Mouse (Mus musculus) liver, embryonic 15.5 days (tissue): Measurements from ENCODE around the gene Agap1. TPM values are rescaled to one million over a fixed set of nuclear protein-coding genes. Genes with fewer than 3 reads are reported as not detected.

ENCODE experiments used
- ATAC-seq: fragments of 200-750 bp; cut with Nextera tagmentation; 2 replicates; pipeline ENCODE4 v1.8.0; 2017; ENCODE audit warnings: moderate number of reproducible peaks, mild to moderate bottlenecking, moderate library complexity; ENCODE audit not compliant: insufficient read depth
- H3K27ac ChIP-seq: fragments of 300-500 bp; sonication (generic); replicated peaks from 2 replicates; pipeline ENCODE4 v1.5.1; 2015; ENCODE audit warnings: mild to moderate bottlenecking, inconsistent platforms
- H3K27me3 ChIP-seq: fragments of 300-500 bp; sonication (generic); 2 replicates; pipeline ENCODE4 v1.6.1; 2015; ENCODE audit warnings: mild to moderate bottlenecking, inconsistent platforms
- H3K36me3 ChIP-seq: fragments of 300-500 bp; sonication (generic); replicated peaks from 2 replicates; pipeline ENCODE4 v1.6.1; 2015; ENCODE audit warnings: moderate library complexity, mild to moderate bottlenecking, inconsistent platforms
- H3K4me1 ChIP-seq: fragments of 300-500 bp; sonication (generic); replicated peaks from 2 replicates; pipeline ENCODE4 v1.6.1; 2015; ENCODE audit warnings: inconsistent platforms
- H3K4me2 ChIP-seq: fragments of 300-500 bp; sonication (generic); 2 replicates; pipeline ENCODE4 v1.6.1; 2015; ENCODE audit warnings: moderate library complexity, mild to moderate bottlenecking, inconsistent platforms
- H3K4me3 ChIP-seq: fragments of 300-500 bp; sonication (generic); replicated peaks from 2 replicates; pipeline ENCODE4 v1.5.1; 2015; ENCODE audit warnings: mild to moderate bottlenecking, inconsistent platforms
- H3K9ac ChIP-seq: fragments of 300-500 bp; sonication (generic); 2 replicates; pipeline ENCODE4 v1.6.1; 2015; ENCODE audit warnings: moderate library complexity, mild to moderate bottlenecking, inconsistent platforms
- H3K9me3 ChIP-seq: fragments of 300-500 bp; sonication (generic); replicated peaks from 2 replicates; pipeline ENCODE4 v1.6.1; 2016; ENCODE audit warnings: inconsistent platforms
- WGBS: fragments of 180-500 bp; shearing (Covaris S2); methylation state at CpG from one replicate; pipeline ENCODE4 v1.1.7; 2015; ENCODE audit warnings: mixed read lengths; ENCODE audit not compliant: insufficient replicate concordance; 5-methylcytosine and 5-hydroxymethylcytosine counted together
- polyA plus RNA-seq: library from polyadenylated mRNA; unstranded; fragments of >200 nt; fragmentation: Nextera tagmentation; extraction: Ambion mirVana; gene quantifications from 2 replicates; pipeline ENCODE4 v1.2.1, GENCODE M21; 2015

Gene Agap1
- polyA plus RNA-seq, 1 experiment from 2014 or later, result 1.3 TPM

DNA sequence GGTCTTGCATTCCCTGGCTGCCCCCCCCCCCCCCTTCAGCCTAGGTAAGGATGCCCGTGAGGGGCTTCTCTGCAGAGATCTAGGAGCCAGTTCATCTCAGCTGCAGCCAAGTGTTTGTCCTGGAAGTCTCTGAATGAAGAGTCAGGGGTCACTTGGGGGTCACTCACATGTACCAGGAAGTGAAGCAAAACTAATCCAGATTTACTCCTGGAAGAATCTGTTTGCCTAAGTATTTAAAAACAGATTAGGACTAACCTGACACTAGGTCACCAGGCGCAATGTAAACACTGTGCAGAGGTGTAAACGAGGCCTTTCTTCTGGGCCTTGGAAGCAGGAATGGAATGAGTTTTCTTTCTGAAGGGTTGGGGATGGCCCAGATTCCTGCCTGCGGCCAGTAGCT lies 431.1 kb downstream of the Agap1 start:
- H3K27me3 ChIP-seq, result no peaks in the 10 kb centered on the region

DNA sequence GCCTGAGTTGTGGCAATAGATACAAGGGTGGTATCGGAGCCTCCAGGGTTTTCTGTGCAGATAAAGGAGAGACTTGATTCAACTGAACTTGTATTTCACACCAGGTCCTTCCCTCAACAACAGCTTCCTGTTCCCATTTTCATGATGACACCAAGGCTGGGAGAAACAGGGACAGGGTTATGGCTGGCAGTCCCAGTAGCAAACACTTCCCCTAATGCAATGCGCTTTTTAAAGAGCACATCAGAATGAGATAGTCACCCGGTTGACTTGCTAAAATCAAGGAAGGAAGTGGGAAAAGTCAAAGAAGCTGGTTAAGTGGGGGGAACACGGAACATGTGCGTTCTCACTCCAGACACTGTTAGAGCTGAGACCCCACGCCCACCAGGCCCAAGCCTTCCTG lies 436.8 kb downstream of the Agap1 start:
- Histone ChIP-seq H3K27ac (no peak overlapping the region), H3K36me3 (no peaks in the 10 kb centered on the region), H3K9me3 (no peaks in the 10 kb centered on the region), H3K4me3 (no peak overlapping the region), H3K4me1 (no peaks in the 10 kb centered on the region), H3K4me2 (no peak overlapping the region), H3K9ac (no peak overlapping the region), H3K27me3 (no peaks in the 10 kb centered on the region)
- 30% methylated on average over 6 of the region's 6 CpGs for WGBS
- ATAC-seq, result no peak

More for the DNA sequence above, 431.1 kb downstream of the Agap1 start:
- no peaks in the 10 kb centered on the region for H3K9me3 ChIP-seq
- H3K4me2 ChIP-seq, result no peak overlapping the region
- no peak for ATAC-seq
- H3K27ac ChIP-seq, result no peak overlapping the region
- WGBS, result 55% methylated on average over 4 of the region's 4 CpGs
- H3K4me3 ChIP-seq, result no peak overlapping the region
- H3K4me1 ChIP-seq, result no peaks in the 10 kb centered on the region
- no peak overlapping the region for H3K9ac ChIP-seq
- H3K36me3 ChIP-seq, result no peaks in the 10 kb centered on the region

- Histone ChIP-seq H3K4me1 (no peaks in the 10 kb centered on the region), H3K4me3 (no peak overlapping the region), H3K9ac (no peak overlapping the region), H3K36me3 (no peaks in the 10 kb centered on the region), H3K4me2 (no peak overlapping the region), H3K27ac (no peak overlapping the region), H3K27me3 (no peaks in the 10 kb centered on the region), H3K9me3 (no peaks in the 10 kb centered on the region)
- 63% methylated on average over 7 of the region's 7 CpGs for WGBS
- no peak for ATAC-seq
Measured at GRCm38 (mm10) chr1:89892281-89892680, 437.7 kb downstream of the Agap1 start.

DNA sequence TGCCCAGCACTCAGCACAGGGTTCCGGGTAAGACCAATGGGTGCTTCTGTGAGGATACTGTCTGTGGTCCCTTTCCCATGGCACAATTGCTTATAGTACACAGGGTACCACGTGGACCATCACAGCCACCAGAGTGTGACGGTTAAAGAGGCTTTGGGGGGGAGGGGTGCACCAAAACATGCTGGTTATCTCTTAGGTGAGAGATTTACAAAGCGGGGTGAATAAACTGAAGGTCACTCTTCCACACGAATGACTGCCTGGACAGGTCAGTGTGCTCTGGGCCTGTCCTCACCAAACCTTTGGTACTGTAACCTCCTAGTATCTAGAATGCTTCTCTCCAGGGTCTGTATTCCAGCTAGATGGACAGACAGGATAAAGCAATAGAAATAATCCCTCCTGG lies 441.2 kb downstream of the Agap1 start:
- no peaks in the 10 kb centered on the region for H3K36me3 ChIP-seq
- H3K4me3 ChIP-seq, result no peak overlapping the region
- H3K4me1 ChIP-seq, result no peaks in the 10 kb centered on the region
- H3K9me3 ChIP-seq, result no peaks in the 10 kb centered on the region
- no peaks in the 10 kb centered on the region for H3K27me3 ChIP-seq
- H3K27ac ChIP-seq, result no peak overlapping the region
- H3K4me2 ChIP-seq, result no peak overlapping the region
- no peak overlapping the region for H3K9ac ChIP-seq
- WGBS, result 51% methylated on average over 5 of the region's 5 CpGs
- ATAC-seq, result no peak

- H3K9me3 ChIP-seq, result no peaks in the 10 kb centered on the region
- no peak overlapping the region for H3K9ac ChIP-seq
- 23% methylated on average over 2 of the region's 2 CpGs for WGBS
- ATAC-seq, result no peak
- no peak overlapping the region for H3K27ac ChIP-seq
- H3K27me3 ChIP-seq, result no peaks in the 10 kb centered on the region
- H3K36me3 ChIP-seq, result no peaks in the 10 kb centered on the region
- no peak overlapping the region for H3K4me3 ChIP-seq
- H3K4me2 ChIP-seq, result no peak overlapping the region
- no peaks in the 10 kb centered on the region for H3K4me1 ChIP-seq
Measured at GRCm38 (mm10) chr1:89899036-89899435, 444.4 kb downstream of the Agap1 start.

- WGBS, result 47% methylated on average over 11 of the region's 11 CpGs
- Histone ChIP-seq H3K4me1 (no peaks in the 10 kb centered on the region), H3K27me3 (no peaks in the 10 kb centered on the region), H3K4me2 (no peak overlapping the region), H3K4me3 (no peak overlapping the region), H3K36me3 (no peaks in the 10 kb centered on the region), H3K9me3 (no peaks in the 10 kb centered on the region), H3K27ac (no peak overlapping the region), H3K9ac (no peak overlapping the region)
- ATAC-seq, result no peak
Measured at GRCm38 (mm10) chr1:89899761-89900445, 445.3 kb downstream of the Agap1 start.

GRCm38 (mm10) chr1:89901381-89901780 lies 446.8 kb downstream of the Agap1 start:
- 48% methylated on average over 4 of the region's 4 CpGs for WGBS
- ATAC-seq, result no peak
- H3K27ac ChIP-seq, result no peak overlapping the region

GRCm38 (mm10) chr1:89902236-89902635 lies 447.6 kb downstream of the Agap1 start:
- no peaks in the 10 kb centered on the region for H3K27me3 ChIP-seq
- 41% methylated on average over 2 of the region's 2 CpGs for WGBS

More at GRCm38 (mm10) chr1:89901381-89901780, 446.8 kb downstream of the Agap1 start:
- no peaks in the 10 kb centered on the region for H3K36me3 ChIP-seq
- no peaks in the 10 kb centered on the region for H3K27me3 ChIP-seq
- no peak overlapping the region for H3K4me3 ChIP-seq
- H3K4me1 ChIP-seq, result no peaks in the 10 kb centered on the region
- no peak overlapping the region for H3K9ac ChIP-seq
- no peak overlapping the region for H3K4me2 ChIP-seq
- no peaks in the 10 kb centered on the region for H3K9me3 ChIP-seq

GRCm38 (mm10) chr1:89902641-89903040 lies 448.0 kb downstream of the Agap1 start:
- Histone ChIP-seq H3K27ac (no peak overlapping the region), H3K4me1 (no peaks in the 10 kb centered on the region), H3K27me3 (no peaks in the 10 kb centered on the region), H3K36me3 (no peaks in the 10 kb centered on the region), H3K9ac (no peak overlapping the region), H3K9me3 (no peaks in the 10 kb centered on the region), H3K4me3 (no peak overlapping the region), H3K4me2 (no peak overlapping the region)
- ATAC-seq, result no peak
- 37% methylated on average over 1 of the region's 1 CpGs for WGBS

More at GRCm38 (mm10) chr1:89902236-89902635, 447.6 kb downstream of the Agap1 start:
- no peaks in the 10 kb centered on the region for H3K36me3 ChIP-seq
- no peak overlapping the region for H3K4me2 ChIP-seq
- H3K4me3 ChIP-seq, result no peak overlapping the region
- H3K9ac ChIP-seq, result no peak overlapping the region
- H3K4me1 ChIP-seq, result no peaks in the 10 kb centered on the region
- no peak for ATAC-seq
- H3K9me3 ChIP-seq, result no peaks in the 10 kb centered on the region
- H3K27ac ChIP-seq, result no peak overlapping the region

- H3K9me3 ChIP-seq, result no peaks in the 10 kb centered on the region
- H3K36me3 ChIP-seq, result no peaks in the 10 kb centered on the region
- no peak overlapping the region for H3K4me3 ChIP-seq
- no peak for ATAC-seq
- H3K9ac ChIP-seq, result no peak overlapping the region
- H3K27me3 ChIP-seq, result no peaks in the 10 kb centered on the region
- H3K4me1 ChIP-seq, result no peaks in the 10 kb centered on the region
- H3K4me2 ChIP-seq, result no peak overlapping the region
- 72% methylated on average over 8 of the region's 8 CpGs for WGBS
- H3K27ac ChIP-seq, result no peak overlapping the region
Measured at GRCm38 (mm10) chr1:89909796-89910195, 455.2 kb downstream of the Agap1 start.

GRCm38 (mm10) chr1:89912392-89912791 lies 457.8 kb downstream of the Agap1 start:
- Histone ChIP-seq H3K27ac (no peak overlapping the region), H3K4me1 (no peaks in the 10 kb centered on the region), H3K9ac (no peak overlapping the region), H3K9me3 (no peaks in the 10 kb centered on the region), H3K4me2 (no peak overlapping the region), H3K36me3 (no peaks in the 10 kb centered on the region), H3K4me3 (no peak overlapping the region), H3K27me3 (no peaks in the 10 kb centered on the region)
- no peak for ATAC-seq
- 37% methylated on average over 5 of the region's 5 CpGs for WGBS

DNA sequence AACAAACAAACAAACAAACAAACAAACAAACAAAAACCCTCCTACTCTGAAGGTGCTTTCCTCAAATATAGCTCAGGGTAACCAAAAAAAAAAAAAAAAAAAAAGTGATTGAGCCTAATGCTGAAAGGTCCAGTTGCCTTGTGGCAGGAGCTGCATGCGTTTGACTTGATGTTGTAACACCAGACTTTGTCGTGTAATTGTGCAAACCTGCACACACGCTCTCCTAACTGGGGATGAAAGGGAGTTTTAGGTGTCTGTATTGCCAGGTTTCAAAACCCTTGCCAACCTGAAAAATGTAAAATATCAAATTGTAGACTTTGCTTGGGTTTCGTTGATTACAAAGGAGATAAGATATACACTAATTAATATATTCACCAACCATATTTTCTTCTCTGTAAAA lies 459.0 kb downstream of the Agap1 start:
- Histone ChIP-seq H3K27ac (no peak overlapping the region), H3K4me3 (no peak overlapping the region), H3K4me2 (no peak overlapping the region), H3K9ac (no peak overlapping the region), H3K9me3 (no peaks in the 10 kb centered on the region), H3K4me1 (no peaks in the 10 kb centered on the region), H3K36me3 (no peaks in the 10 kb centered on the region), H3K27me3 (peaks cover 6% of the 10 kb centered on the region; the same call in 1 of the 2 replicates)
- no peak for ATAC-seq
- 46% methylated on average over 4 of the region's 4 CpGs for WGBS
